Mouse (Mus musculus) intestine, postnatal 0 days (tissue): ENCODE data around the gene Slc12a5. TPM values are rescaled to one million over a fixed set of nuclear protein-coding genes. Genes with fewer than 3 reads are reported as not detected.

Experiments
- ATAC-seq: fragments of 200-750 bp; cut with Nextera tagmentation; 2 replicates; pipeline ENCODE4 v1.8.0; 2017; ENCODE audit warnings: mild to moderate bottlenecking, moderate TSS enrichment, moderate library complexity
- H3K27ac ChIP-seq: fragments of 300-500 bp; sonication (generic); 2 replicates; pipeline ENCODE4 v1.5.1; 2014; ENCODE audit warnings: mild to moderate bottlenecking, low read depth, low read length, moderate library complexity
- H3K27me3 ChIP-seq: fragments of 300-500 bp; sonication (generic); replicated peaks from 2 replicates; pipeline ENCODE4 v1.6.1; 2014; ENCODE audit warnings: low read length, mixed read lengths; ENCODE audit not compliant: control insufficient read depth, insufficient read depth
- H3K36me3 ChIP-seq: fragments of 300-500 bp; sonication (generic); 2 replicates; pipeline ENCODE4 v1.6.1; 2014; ENCODE audit warnings: mild to moderate bottlenecking, moderate library complexity; ENCODE audit not compliant: control insufficient read depth, insufficient read depth
- H3K4me1 ChIP-seq: fragments of 300-500 bp; sonication (generic); replicated peaks from 2 replicates; pipeline ENCODE4 v1.6.1; 2014; ENCODE audit warnings: antibody characterized with exemption, low read length, mixed read lengths; ENCODE audit not compliant: control insufficient read depth, insufficient read depth
- H3K4me2 ChIP-seq: fragments of 300-500 bp; sonication (generic); replicated peaks from 2 replicates; pipeline ENCODE4 v1.6.1; 2014; ENCODE audit warnings: low read depth, mild to moderate bottlenecking, moderate library complexity
- H3K4me3 ChIP-seq: fragments of 300-500 bp; sonication (generic); 2 replicates; pipeline ENCODE4 v1.5.1; 2014; ENCODE audit warnings: low read depth, low read length
- H3K9ac ChIP-seq: fragments of 300-500 bp; sonication (generic); 2 replicates; pipeline ENCODE4 v1.6.1; 2014; ENCODE audit warnings: mild to moderate bottlenecking, low read depth, low read length
- H3K9me3 ChIP-seq: fragments of 300-500 bp; sonication (generic); 2 replicates; pipeline ENCODE4 v1.6.1; 2016; ENCODE audit warnings: mixed run types; ENCODE audit not compliant: control insufficient read depth
- CTCF ChIP-seq: sonication (generic); IDR thresholded peaks from 2 replicates; pipeline ENCODE4 v1.5.1; 2016; ENCODE audit warnings: low read depth, mild to moderate bottlenecking, control low read depth, antibody characterized with exemption, moderate library complexity
- WGBS: fragments of 180-500 bp; shearing (Covaris S2); extraction: QIAGEN DNeasy Blood & Tissue Kit; methylation state at CpG from one replicate; pipeline ENCODE4 v1.1.7; 2014; 5-methylcytosine and 5-hydroxymethylcytosine counted together
- polyA plus RNA-seq: library from polyadenylated mRNA; unstranded; fragments of >200 nt; fragmentation: Nextera tagmentation; extraction: Ambion mirVana; gene quantifications from 2 replicates; pipeline ENCODE4 v1.2.1, GENCODE M21; 2015

The Slc12a5 gene
- polyA plus RNA-seq, 1 experiment from 2014 or later: 0.09 TPM

DNA sequence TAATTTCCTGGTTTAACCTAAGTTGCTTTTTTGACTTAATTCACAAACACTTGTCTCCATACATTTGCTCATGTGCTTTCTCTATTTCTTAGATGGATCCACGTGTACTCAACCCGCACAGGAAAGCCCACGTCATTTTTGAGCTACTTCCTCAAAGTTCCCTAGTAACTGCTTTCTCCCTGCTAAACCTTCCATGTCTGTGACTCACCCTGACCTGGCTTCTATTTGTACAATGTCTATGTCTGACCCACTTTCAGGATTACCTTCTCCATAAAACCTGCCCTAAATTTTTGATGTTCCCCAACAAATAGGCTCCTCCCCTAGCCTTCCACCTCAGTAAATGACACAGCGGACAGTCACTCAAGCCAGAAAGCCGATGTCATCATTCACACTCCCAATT, 54.3 kb downstream of the Slc12a5 start:
- 82% methylated on average over 5 of the region's 5 CpGs for WGBS
- Histone ChIP-seq H3K9me3 (no peaks in the 10 kb centered on the region), H3K4me3 (no peak overlapping the region), H3K36me3 (peaks cover 22% of the 10 kb centered on the region), H3K4me1 (no peaks in the 10 kb centered on the region), H3K9ac (no peak overlapping the region), H3K27me3 (no peaks in the 10 kb centered on the region), H3K4me2 (no peak overlapping the region), H3K27ac (no peak overlapping the region)
- ATAC-seq: no peak
- no peak for TF ChIP-seq CTCF

DNA sequence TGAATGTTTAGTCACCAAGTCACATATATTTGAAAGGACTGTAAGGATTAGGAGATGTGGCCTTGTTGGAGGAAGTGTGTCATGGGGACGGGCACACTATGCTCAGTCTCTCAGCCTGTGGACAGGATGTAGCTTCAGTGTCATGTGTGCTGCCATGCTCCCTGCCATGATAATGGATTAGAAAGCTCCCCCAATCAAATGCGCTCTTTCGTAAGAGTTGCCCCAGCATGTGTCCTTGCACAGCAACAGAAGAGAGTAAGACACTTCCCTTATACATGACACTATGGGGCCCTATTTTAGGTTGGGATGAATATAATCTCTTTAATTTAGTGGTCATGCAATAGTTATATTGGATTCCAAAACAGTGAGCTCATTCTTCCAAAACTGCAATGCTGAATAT, 59.9 kb downstream of the Slc12a5 start:
- ATAC-seq: no peak
- TF ChIP-seq CTCF: no peak
- Histone ChIP-seq H3K4me1 (no peaks in the 10 kb centered on the region), H3K27ac (no peak overlapping the region), H3K9me3 (no peaks in the 10 kb centered on the region), H3K9ac (no peak overlapping the region), H3K4me2 (no peak overlapping the region), H3K36me3 (peaks cover 5% of the 10 kb centered on the region), H3K4me3 (no peak overlapping the region), H3K27me3 (no peaks in the 10 kb centered on the region)
- 81% methylated on average over 3 of the region's 3 CpGs for WGBS

DNA sequence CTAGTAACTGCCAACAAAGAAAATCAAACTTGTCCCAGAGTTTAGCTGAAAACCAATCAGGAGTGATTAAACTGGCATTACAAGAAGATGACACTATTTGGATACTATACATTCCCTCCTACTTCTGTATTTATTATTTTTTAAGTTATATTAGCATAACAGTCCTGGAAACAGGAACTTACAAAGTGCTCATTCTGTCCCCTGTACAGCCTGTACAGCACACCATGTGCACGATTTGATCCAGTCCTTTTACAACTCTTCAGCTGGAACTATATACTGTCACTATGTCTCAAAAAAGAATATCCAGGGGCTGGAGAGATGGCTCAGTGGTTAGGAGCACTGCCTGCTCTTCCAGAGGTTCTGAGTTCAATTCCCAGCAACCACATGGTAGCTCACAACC, 66.6 kb downstream of the Slc12a5 start:
- no peak overlapping the region for H3K9ac ChIP-seq
- TF ChIP-seq CTCF: no peak
- no peak overlapping the region for H3K4me3 ChIP-seq
- no peaks in the 10 kb centered on the region; the same call in 1 of the 2 replicates for H3K36me3 ChIP-seq
- no peak for ATAC-seq
- H3K27ac ChIP-seq: no peak overlapping the region
- 40% methylated on average over 1 of the region's 1 CpGs for WGBS
- no peaks in the 10 kb centered on the region for H3K27me3 ChIP-seq
- H3K4me2 ChIP-seq: no peak overlapping the region
- H3K4me1 ChIP-seq: no peaks in the 10 kb centered on the region
- no peaks in the 10 kb centered on the region for H3K9me3 ChIP-seq

DNA sequence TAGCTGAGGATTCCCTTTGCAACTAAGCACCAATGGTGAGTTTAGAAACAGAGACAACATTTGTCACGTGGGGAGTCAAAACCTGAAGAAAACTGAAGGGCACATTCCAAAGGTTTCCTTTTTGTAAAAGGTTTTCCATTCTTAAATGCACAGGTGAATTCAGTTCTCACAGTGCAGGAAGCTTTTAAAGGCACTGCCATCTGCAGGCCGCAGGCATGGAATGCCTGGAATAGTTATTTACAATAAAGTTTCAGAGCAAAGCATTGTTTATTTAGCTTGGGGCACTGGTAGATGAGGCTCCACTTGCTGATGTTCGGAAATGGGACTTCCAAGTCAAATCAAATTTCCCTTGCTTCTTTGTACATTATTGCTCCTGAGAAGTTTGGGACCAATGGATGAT, 71.9 kb downstream of the Slc12a5 start:
- TF ChIP-seq CTCF: peak; percentile 59
- H3K9me3 ChIP-seq: no peaks in the 10 kb centered on the region
- WGBS: 32% methylated on average over 3 of the region's 3 CpGs
- no peak overlapping the region for H3K4me3 ChIP-seq
- no peak overlapping the region for H3K9ac ChIP-seq
- no peak overlapping the region for H3K4me2 ChIP-seq
- no peak overlapping the region for H3K27ac ChIP-seq
- no peak for ATAC-seq
- H3K27me3 ChIP-seq: no peaks in the 10 kb centered on the region
- no peaks in the 10 kb centered on the region for H3K36me3 ChIP-seq
- 0 out of 2 replicates have a peak, but pooled peaks cover 2% of the 10 kb centered on the region for H3K4me1 ChIP-seq

DNA sequence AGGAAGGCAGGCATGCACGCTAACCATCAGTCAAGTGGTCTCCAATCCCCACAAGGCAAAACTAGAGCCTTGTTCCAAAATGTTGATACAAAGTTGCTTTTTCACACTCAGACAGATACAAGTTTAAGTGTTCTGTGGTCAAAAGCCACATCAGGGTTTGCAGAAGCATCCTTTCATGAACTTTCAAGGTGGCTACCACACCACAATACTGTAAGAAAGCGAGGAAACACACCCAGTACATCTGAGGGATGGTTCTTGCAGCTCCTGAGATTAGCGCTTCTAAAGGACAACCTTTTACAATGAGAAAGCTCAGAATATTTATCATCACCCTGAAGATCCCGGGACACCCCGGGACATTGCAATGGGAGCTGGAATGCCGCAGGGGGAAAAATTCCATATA, 72.7 kb downstream of the Slc12a5 start:
- Histone ChIP-seq H3K36me3 (no peaks in the 10 kb centered on the region), H3K9ac (peak overlapping the region; percentile 86; the same call in 1 of the 2 replicates), H3K4me2 (peak overlapping the region; percentile 81), H3K27ac (no peak overlapping the region), H3K4me3 (peak overlapping the region; percentile 85), H3K9me3 (no peaks in the 10 kb centered on the region), H3K4me1 (0 out of 2 replicates have a peak, but pooled peaks cover 2% of the 10 kb centered on the region), H3K27me3 (no peaks in the 10 kb centered on the region)
- 28% methylated on average over 6 of the region's 6 CpGs for whole genome bisulfite sequencing
- no peak for TF ChIP-seq CTCF
- ATAC-seq: no peak

DNA sequence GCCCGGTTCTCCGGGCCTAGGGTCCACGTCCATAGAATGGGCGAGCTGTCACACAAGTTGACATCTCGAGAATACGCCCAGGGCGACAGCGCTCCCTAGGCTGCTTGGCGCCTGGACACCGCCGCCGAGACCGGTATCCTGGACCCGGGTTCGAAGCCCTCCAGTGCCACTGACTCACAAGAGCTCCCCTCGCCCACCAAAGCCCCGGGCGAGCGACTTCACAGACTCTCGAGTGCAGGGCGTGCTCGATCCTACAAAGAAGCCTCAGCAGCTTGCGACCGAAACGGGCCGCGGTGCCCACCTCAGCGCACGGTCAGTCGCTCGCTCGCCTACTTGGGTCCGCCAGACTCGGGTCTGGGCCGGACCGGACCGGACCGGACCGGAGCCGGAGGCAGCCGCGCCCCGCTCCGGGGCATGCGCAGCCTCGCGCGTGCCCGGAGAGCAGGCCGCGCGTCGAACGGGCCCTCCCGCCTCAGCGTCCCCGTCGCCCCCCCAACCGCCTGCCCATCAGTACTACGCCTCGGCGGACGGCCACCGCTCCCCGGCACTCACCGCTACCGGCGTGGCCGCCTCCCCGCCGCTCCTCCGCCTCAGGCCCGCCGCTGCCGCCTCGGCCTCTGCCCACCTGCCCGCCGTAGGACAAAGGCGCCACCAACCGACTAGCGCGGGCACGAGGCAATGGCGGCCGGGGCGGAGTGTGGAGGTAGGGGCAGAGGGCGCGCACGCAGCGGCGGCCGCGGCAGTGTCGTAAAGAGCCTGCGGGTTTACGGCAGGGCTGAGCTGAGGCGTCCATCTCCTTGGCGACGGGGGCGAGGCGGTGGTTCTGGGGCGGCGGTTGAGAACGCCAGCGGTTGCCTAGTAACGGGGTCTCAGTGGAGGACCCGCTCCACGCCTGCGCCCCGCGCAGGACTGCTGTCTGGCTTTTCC, 73.8 kb downstream of the Slc12a5 start, which contains the start of gene Ncoa5:
Gene Ncoa5 (minus strand): TSS at position 737 of the 927 bp plus-strand sequence.
- H3K4me3 ChIP-seq: peak within 1 kb of the TSS; percentile 85
- peak; percentile 58 for TF ChIP-seq CTCF
- WGBS: under 1% methylated on average over 106 of the region's 111 CpGs
- H3K36me3 ChIP-seq: no peaks in the 10 kb centered on the region
- ATAC-seq: peak; percentile 97
- peak within 1 kb of the TSS; percentile 81 for H3K4me2 ChIP-seq
- H3K9me3 ChIP-seq: no peaks in the 10 kb centered on the region
- H3K27me3 ChIP-seq: no peaks in the 10 kb centered on the region
- peak within 1 kb of the TSS; percentile 47 for H3K27ac ChIP-seq
- H3K4me1 ChIP-seq: 0 out of 2 replicates have a peak, but pooled peaks cover 2% of the 10 kb centered on the region
- H3K9ac ChIP-seq: peak within 1 kb of the TSS; percentile 86
